Mouse (Mus musculus): ENCODE results near the gene Ankef1.

DNA sequence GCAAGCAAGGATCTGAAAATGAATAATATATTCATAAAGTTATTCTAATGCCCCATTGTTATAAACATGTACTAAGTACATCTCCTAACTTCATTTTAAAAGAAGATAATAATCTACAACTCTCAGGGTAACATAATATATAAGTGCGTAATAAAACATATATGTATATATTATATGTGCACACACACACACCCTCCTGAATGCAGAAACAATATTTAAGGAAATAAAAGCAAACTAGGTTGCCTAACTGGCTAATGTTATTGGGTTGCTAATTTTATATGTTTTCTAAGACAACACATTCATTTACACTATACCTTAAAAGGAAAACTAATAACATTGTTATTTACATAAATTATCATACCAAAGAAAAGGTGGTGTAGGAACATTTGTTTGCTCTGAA, 16.3 kb upstream of the Ankef1 start:
- TF ChIP-seq EP300 (IDR thresholded peaks at IDR 0.05; ENCODE audit: low read depth) (no peak), CTCF (IDR thresholded peaks at IDR 0.05; ENCODE audit: low read depth) (no peak)
